ENCODE assay signal across 11 mouse cellular contexts in genomic region chr9:120884726-120885125, GRCm38 (mm10). TPM values are rescaled to one million over a fixed set of nuclear protein-coding genes. Genes with fewer than 3 reads are reported as not detected.
DNase-seq lines count a peak whose midpoint lies in the region; ATAC-seq lines count a peak whose summit lies in the region.
"Had no signal": no experiment of that assay in that cellular context is flagged by ENCODE, and none has a peak within 500 bp of the region (broad histone marks: within the 10 kb centered on the region; RNA-seq: fewer than 3 reads in every experiment).

No protein-coding gene starts in this region.

- 57% methylated on average over 10 of the region's 10 CpGs for WGBS in forebrain, embryonic 12.5 days
- WGBS in intestine, embryonic 16.5 days: 43% methylated on average over 10 of the region's 10 CpGs
- WGBS in stomach, embryonic 14.5 days: 39% methylated on average over 10 of the region's 10 CpGs

- no peaks in the 10 kb centered on the region for H3K36me3 ChIP-seq in forebrain, embryonic 12.5 days (replicated peaks)
- no peaks in the 10 kb centered on the region for H3K36me3 ChIP-seq in intestine, embryonic 16.5 days (ENCODE audit: control insufficient read depth, insufficient read depth, low read length)
- H3K36me3 ChIP-seq in stomach, embryonic 14.5 days (ENCODE audit: control insufficient read depth, insufficient read depth, low read length): no peaks in the 10 kb centered on the region
- H3K36me3 ChIP-seq: lung, embryonic 15.5 days had no signal

- peak; percentile 27; the same call in 1 of the 2 replicates for ATAC-seq in forebrain, embryonic 12.5 days (ENCODE audit: low FRiP score)
- peak; percentile 35 for ATAC-seq in intestine, embryonic 16.5 days
- ATAC-seq in stomach, embryonic 14.5 days (ENCODE audit: insufficient number of reproducible peaks, insufficient read depth, low FRiP score, low read depth): no peak; the same call in 1 of the 2 replicates

- no peaks in the 10 kb centered on the region for H3K27me3 ChIP-seq in forebrain, embryonic 12.5 days
- no peaks in the 10 kb centered on the region for H3K27me3 ChIP-seq in intestine, embryonic 16.5 days (replicated peaks; ENCODE audit: control insufficient read depth, insufficient read depth, low read length)
- H3K27me3 ChIP-seq in stomach, embryonic 14.5 days (ENCODE audit: control insufficient read depth, insufficient read depth, low read length): no peaks in the 10 kb centered on the region
- H3K27me3 ChIP-seq: lung, embryonic 15.5 days had no signal

- peak; percentile 50 to 68 for DNase-seq in layer of hippocampus, adult 18-20 months (ENCODE audit: low spot score in 2 of 2)
- no peak for DNase-seq in layer of hippocampus, postnatal 25 days (ENCODE audit: extremely low spot score in 1 of 2, low spot score in 1 of 2)
- no peak for DNase-seq in thymus, postnatal 25 days
- DNase-seq in testis, postnatal 10 days (ENCODE audit: low spot score): no peak
- DNase-seq: cerebellum, adult 18-20 months; spleen, adult 18-20 months had no signal

- H3K9ac ChIP-seq in forebrain, embryonic 12.5 days: no peak overlapping the region
- H3K9ac ChIP-seq in intestine, embryonic 16.5 days (ENCODE audit: low read depth, low read length): no peak overlapping the region
- no peak overlapping the region for H3K9ac ChIP-seq in stomach, embryonic 14.5 days (replicated peaks; ENCODE audit: low read depth, low read length)
- H3K9ac ChIP-seq: lung, embryonic 15.5 days had no signal

- H3K27ac ChIP-seq in forebrain, embryonic 12.5 days: peak overlapping the region; percentile 61
- peak overlapping the region; percentile 16; the same call in 1 of the 2 replicates for H3K27ac ChIP-seq in intestine, embryonic 16.5 days (ENCODE audit: low read length)
- peak overlapping the region; percentile 56; the same call in 1 of the 2 replicates for H3K27ac ChIP-seq in stomach, embryonic 14.5 days (ENCODE audit: low read length)
- H3K27ac ChIP-seq: left cerebral cortex, adult 2 months; lung, embryonic 15.5 days had no signal

- H3K4me2 ChIP-seq in forebrain, embryonic 12.5 days: no peak overlapping the region
- no peak overlapping the region for H3K4me2 ChIP-seq in intestine, embryonic 16.5 days (ENCODE audit: low read depth, low read length)
- H3K4me2 ChIP-seq in stomach, embryonic 14.5 days (replicated peaks; ENCODE audit: low read depth, low read length): no peak overlapping the region
- H3K4me2 ChIP-seq: lung, embryonic 15.5 days had no signal

- H3K4me3 ChIP-seq in forebrain, embryonic 12.5 days (replicated peaks): no peak overlapping the region
- no peak overlapping the region for H3K4me3 ChIP-seq in intestine, embryonic 16.5 days (ENCODE audit: low read length)
- H3K4me3 ChIP-seq in stomach, embryonic 14.5 days (ENCODE audit: low read depth, low read length): no peak overlapping the region
- H3K4me3 ChIP-seq: left cerebral cortex, adult 2 months; lung, embryonic 15.5 days had no signal

- no peaks in the 10 kb centered on the region for H3K9me3 ChIP-seq in forebrain, embryonic 12.5 days
- H3K9me3 ChIP-seq in intestine, embryonic 16.5 days (ENCODE audit: control insufficient read depth, low read length): no peaks in the 10 kb centered on the region
- no peaks in the 10 kb centered on the region for H3K9me3 ChIP-seq in stomach, embryonic 14.5 days (ENCODE audit: control insufficient read depth, low read depth, low read length)
- H3K9me3 ChIP-seq: lung, embryonic 15.5 days had no signal

- peaks cover 3% of the 10 kb centered on the region; the same call in 1 of the 2 replicates for H3K4me1 ChIP-seq in forebrain, embryonic 12.5 days
- peaks cover 16% of the 10 kb centered on the region for H3K4me1 ChIP-seq in intestine, embryonic 16.5 days (ENCODE audit: control insufficient read depth, insufficient read depth, low read length)
- H3K4me1 ChIP-seq in stomach, embryonic 14.5 days (ENCODE audit: control insufficient read depth, insufficient read depth, low read length): peaks cover 16% of the 10 kb centered on the region

RNA-seq across cellular contexts. Expression of gene Ctnnb1, which starts 44.3 kb away (rescaled TPM):
- total RNA-seq in layer of hippocampus, adult 18-20 months (2021): 100 to 1,000 TPM; 485 to 511 TPM
- 100 to 1,000 TPM; 606 to 645 TPM for total RNA-seq in layer of hippocampus, postnatal 25 days (2021)
- polyA plus RNA-seq in forebrain, embryonic 12.5 days (2016; fragmentation: Nextera tagmentation; extraction: Ambion mirVana): 764 and 774 TPM in 2 replicates
- 448 and 454 TPM in 2 replicates for polyA plus RNA-seq in intestine, embryonic 16.5 days (2015; fragmentation: Nextera tagmentation; extraction: Ambion mirVana)
- 758 and 780 TPM in 2 replicates for polyA plus RNA-seq in stomach, embryonic 14.5 days (2014; fragmentation: Nextera tagmentation; extraction: Ambion mirVana)

Comparison
In these comparisons a context has a peak if more than half of its experiments do, and no peak if none do; other contexts are left out.
1. DNase-seq: peak in layer of hippocampus, adult 18-20 months (2 of 2); none in layer of hippocampus, postnatal 25 days (0 of 2), thymus, postnatal 25 days (single experiment) and testis, postnatal 10 days (single experiment).
2. Peak in every context shown above with its lines, with median percentiles within 50 percentile points of each other: H3K27ac ChIP-seq.